Mouse (Mus musculus) frontal cortex, adult (tissue): ENCODE measurements around the gene Cbx8.

Source experiments
- ATAC-seq: cut with Nextera tagmentation; 2 replicates; pipeline ENCODE4 v1.9.2; 2017; ENCODE audit warnings: mild to moderate bottlenecking, moderate library complexity, mixed read lengths; ENCODE audit not compliant: low TSS enrichment

The Cbx8 gene

DNA sequence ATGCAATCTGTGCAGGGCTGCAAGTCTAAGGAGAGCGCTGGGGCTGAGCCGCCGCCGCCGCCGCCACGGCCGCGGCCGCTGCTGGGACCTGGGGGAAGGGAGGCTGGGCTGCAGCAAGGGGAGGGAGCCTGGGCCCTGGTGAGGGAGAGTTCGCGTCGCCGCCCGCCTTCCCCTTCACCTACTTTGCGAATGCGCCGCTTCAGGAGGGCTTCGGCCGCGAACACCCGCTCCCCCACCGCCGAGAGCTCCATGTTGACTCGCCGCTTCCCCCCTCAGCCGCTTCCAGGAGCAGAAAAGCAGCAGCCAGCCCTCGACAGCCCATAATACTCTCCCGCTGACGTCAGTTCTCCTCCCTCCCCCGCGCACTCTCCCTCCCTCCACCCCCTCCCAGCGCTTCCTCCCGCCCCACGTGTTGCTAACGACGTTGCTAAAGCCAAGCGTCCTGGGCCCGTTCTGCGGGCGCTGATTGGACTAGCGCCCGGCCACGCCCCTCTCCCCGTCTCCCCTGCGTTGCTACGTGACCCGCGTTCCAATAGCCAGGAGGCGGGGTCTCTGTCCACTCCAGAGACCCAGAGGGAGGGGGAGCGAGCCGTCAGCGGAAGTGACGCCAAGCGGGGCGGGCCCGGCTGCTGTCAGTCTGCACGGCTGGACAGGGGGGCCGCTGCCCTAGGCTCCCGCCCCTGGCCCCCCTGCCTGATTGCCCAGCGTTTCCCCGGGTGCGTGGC is at the start of gene Cbx8:
Cbx8 (minus strand) TSS at position 370 of the 725 bp plus-strand sequence.
- peak; percentile 86 for ATAC-seq

DNA sequence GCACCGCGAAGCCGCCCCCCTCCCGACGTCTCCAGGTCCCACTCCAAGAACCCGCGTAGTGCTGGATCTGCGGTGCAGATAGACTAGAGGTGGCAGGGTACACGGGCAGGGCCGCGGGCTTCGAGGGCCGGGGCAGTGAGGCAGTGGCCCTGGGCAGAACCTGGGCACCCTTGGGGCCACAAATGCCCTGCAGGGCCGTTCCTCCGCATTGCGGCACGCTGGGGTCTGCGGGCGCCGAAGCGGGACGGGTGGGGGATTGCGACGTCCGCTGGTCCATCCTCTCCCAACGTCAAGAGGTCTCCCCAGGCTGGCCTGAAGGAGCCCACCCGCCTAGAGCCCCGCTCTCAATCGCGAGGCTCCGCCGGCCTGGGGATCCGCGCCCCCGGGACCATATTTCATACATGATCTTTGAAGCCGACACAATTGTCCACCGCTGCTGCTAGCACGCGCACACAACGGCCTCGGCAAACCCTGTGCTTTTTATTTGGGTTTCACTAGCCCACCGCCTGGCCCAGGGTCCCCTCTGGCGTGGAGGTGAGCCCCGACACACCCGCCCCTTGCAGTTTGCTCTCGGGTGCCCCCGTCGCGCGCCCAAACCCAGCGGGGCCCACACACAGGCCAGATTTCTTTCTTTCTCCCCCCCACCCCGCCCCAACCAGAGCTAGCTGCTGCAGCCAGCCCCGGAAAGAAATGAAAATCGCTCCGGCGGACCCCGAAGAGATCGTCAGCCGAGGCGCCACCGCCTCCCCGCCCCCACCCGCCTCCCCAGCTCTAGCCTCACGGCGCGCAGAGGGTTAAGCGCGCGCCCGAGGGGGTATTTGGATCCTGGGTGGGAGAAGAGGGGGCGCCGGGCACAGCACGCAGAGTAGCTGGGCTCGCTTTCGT is 49.5 kb upstream of the Cbx8 start:
- ATAC-seq = no peak

- no peak for ATAC-seq
These were observed 48.7 kb upstream of the Cbx8 start for GRCm38 (mm10) chr11:119089235-119090075.

DNA sequence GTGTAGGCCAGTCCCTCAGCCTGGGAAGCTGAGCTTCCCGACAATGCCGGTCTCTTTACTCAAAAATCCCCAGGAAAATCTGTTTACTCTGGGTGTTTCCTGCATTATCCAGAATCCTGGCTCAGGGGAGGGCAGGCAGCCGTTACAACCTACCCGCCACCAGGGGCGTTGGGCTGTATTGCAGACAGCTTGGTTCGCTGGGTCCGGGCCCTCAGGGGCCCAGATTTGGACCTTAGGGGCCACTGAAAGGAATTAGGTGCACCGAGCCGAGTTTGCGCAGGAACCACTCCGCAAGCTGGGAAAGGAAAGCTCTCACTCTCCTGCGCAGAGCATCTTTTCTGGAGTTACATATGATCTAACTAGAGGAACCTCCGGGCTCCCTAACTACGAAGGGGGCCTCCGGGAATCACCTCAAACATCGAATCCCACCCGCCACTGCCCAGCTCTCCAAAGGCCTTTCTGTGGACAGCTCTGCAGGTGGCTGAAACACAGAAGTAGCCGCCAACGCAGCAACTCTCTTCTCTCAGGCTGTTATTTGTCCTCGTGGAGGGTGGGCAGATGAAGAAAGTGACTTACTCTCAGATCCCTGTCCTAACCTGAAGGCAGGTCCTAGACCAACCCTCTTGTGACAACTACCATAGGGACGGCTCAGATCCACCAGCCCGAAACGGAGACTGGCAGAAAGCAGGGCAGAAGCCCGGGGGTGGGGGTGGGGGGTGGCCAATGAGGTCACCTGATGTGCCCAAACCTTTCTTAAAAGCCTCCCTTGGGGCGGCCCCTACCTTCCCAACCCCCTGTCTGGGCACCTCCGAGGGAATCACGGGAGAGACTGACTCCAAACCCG is 47.8 kb upstream of the Cbx8 start:
- ATAC-seq = no peak

DNA sequence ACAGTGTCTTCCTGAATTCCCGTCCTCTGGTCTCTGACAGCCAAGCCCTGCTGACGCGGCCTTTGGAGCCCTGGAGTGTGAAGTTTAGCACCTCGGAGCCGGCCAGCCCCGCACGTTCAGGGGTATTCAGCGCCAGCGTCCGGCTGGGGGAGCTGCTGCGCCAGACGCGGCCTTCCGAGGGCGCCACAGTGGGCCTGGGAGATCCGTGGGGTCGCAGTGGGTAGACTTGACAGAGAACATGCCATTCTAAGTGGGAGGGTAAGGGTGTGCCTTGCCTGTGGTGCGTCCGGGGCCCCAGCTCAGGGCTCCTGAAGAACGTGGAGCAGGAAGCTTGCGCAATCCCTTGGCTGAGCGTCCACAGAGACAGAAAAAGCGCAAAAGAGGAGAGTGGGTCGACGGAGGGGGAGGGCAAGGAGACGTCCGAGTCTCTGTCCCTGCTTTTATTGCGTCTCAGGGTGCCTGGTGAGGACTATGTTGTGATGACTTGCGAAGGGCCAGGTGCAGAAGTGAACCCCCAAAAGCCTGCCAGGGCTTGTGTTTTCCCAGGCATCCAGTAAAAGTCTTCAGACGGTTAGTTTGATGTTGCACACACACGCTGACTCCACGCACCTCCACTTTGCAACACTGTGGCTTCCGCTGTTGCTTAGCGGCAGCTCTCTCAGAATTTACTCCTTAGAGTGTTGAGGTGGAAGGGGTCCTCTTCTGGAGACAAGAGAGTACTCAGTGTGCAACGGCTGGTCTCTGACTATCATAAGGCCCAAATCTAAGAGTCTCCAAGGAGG is 46.7 kb upstream of the Cbx8 start:
- ATAC-seq = no peak

DNA sequence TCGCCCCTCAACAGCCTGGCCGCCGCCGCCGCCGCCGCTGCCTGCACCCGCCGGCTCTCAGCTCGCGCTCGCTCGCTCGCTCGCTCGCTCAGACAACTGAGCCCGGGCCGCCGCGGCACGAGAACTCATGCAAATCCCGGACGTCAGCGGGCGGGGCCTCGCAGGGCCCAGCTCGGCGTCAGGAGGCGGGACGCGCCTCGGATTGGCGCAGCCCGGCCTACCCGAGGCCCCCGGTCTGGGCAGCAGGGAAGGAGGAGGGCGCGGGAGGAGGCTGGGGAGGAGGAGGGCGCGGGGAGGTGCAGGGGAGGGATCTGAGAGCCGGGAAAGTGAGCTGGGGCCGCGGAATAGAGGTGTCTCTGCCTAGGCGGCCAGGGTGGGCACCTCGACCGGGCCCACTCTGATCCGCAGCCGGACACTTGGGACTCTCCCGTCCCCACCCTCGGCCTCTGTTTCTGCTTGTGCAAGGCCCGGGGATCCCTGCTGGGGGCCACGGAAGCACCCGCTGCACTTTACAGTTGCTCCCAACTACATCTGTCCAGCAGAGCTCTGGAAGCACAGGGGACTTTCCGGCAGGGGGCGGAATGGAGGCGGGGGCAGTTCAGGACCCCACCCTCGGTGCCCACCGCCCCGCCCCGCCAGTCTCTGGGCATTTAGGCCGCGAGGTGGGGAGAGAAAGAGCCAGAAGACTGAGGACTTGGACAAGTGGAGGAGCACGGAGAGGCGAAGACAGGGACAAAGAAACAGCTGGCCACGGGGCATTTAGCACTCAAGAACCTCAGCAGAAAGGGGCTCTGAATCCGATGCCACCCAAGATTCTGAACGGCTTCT is 45.6 kb upstream of the Cbx8 start, which contains the start of gene Cbx4:
Cbx4 (minus strand) TSS at position 78 of the 828 bp plus-strand sequence.
- ATAC-seq = peak; percentile 86

GRCm38 (mm10) chr11:119085279-119086062 is 44.7 kb upstream of the Cbx8 start:
- ATAC-seq = peak; percentile 41

DNA sequence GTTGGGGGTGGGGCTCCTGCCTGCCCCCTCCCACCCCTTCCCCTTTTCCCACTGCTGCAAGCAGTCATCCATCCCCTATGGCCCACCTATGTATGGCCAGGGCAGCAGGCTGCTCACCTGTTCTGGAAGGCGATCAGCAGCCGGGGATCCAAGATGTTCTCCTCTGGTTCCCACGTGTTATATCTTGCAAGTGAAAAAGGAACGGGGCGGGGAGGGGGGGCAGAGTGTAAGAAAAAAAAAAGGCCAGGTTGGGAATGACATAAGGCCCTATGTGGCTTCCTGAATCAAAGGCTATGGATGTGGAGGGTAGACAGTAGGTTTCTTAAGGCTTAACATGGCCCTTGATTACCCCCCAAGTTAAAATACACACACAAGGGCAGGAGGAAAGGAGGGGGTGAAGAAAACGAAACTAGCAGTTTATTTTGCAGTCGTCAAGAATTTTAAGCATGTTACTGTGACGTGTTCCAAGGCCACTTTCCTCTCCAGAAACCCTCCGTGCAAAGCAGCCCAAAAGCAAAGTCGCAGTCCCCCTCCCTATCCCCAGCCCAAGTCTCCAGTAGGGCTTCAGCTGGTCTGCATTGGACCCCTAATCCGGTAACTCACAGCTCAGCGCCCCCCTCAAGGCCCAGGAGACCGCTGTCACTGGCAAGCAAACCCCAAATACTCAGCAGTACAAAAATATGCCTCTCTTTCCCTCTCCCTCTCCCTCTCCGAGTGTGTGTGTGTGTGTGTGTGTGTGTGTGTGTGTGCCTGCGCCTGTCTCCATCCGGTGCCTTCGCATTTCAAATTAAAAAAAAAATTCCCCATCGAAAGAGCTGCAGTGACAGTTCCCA is 43.9 kb upstream of the Cbx8 start:
- no peak for ATAC-seq

DNA sequence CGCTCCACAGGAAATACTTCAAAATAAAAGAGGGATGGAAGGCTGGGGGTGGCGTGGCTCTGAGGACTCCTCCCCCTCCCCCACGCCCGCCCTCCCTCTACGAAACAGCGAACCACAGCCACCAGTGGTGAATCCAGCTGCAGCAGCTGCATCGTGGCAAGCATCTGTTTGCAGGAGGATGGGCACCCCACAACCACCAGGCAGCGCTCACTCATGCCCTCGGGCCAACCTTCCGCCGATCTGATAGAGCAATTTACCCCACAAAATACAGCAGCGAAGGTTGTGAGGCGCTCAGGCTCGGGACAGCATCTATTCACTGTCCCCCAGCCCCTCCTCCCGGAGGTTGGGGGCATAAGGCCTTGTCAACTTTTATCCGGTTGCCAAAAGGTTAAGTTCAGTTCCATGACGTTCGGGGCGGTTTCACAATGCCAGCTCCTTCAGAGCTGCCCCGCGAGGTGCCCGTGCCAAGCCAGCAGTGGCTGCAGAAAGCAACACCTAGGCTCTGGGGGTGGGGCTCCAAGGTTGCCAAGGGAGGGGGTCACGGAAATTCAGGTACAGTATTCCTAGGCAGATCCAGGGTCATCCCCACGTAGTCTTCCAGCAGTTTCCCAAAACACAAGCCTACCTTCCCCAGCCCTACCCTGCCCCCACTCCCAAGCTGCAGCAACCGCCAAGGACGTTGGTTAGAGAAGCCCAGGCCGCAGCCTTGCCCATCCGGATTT is 43.1 kb upstream of the Cbx8 start:
- no peak for ATAC-seq

- ATAC-seq = no peak
These were observed 42.1 kb upstream of the Cbx8 start for GRCm38 (mm10) chr11:119082638-119083599.

- ATAC-seq = no peak
These were observed 41.3 kb upstream of the Cbx8 start for GRCm38 (mm10) chr11:119081839-119082637.

GRCm38 (mm10) chr11:119081148-119081838 is 40.5 kb upstream of the Cbx8 start:
- no peak for ATAC-seq

- no peak for ATAC-seq
These were observed 39.8 kb upstream of the Cbx8 start for GRCm38 (mm10) chr11:119080461-119081147.

- ATAC-seq = no peak
These were observed 38.7 kb upstream of the Cbx8 start for GRCm38 (mm10) chr11:119079445-119079837.
